Mouse (Mus musculus): ENCODE results near the gene Asgr1.

Asgr1 gene

DNA sequence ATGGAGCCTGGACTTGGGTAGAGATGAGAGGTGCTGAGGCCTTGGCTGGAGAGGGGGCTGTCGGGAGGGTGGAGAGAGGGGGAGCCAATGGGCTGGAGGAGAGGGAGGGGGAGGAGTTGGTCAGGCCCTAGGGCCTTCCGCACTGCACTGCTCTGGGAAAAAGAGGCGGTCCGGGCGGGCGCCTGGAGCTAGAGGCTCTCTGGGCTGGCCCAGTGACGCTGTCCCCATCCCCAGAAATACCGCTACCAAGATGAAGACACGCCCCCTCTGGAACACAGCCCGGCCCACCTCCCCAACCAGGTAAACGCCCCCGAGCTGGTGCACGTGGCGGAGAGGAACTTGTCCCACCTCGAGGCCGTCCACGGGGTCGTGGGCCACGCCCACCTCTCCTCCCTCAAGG is 27.2 kb upstream of the Asgr1 start:
- peak in 1 of 2 experiments; percentile 42 for DNase-seq (ENCODE audit: low spot score in 2 of 2)

DNA sequence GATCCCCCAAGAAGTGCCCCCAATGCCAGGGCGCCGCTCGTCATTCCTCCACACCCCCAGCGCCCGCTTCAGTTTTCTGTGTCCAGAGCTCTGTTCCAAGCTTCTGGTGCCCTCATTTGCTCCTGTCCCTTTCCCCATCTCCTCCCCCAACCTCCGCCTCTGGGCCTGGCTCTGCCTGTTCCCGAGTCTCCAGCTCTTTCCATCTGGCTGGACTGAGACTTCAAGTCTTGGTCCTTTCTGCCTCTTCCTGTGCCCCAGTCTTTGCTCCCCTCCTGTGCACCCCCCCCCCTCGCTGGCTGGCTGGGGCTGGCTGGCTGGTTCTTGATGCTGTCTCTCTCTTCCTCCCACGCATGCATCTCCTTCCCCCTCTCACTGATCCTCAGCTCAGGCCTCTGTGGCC is 26.5 kb upstream of the Asgr1 start:
- DNase-seq (ENCODE audit: low spot score in 2 of 2) = no peak

DNA sequence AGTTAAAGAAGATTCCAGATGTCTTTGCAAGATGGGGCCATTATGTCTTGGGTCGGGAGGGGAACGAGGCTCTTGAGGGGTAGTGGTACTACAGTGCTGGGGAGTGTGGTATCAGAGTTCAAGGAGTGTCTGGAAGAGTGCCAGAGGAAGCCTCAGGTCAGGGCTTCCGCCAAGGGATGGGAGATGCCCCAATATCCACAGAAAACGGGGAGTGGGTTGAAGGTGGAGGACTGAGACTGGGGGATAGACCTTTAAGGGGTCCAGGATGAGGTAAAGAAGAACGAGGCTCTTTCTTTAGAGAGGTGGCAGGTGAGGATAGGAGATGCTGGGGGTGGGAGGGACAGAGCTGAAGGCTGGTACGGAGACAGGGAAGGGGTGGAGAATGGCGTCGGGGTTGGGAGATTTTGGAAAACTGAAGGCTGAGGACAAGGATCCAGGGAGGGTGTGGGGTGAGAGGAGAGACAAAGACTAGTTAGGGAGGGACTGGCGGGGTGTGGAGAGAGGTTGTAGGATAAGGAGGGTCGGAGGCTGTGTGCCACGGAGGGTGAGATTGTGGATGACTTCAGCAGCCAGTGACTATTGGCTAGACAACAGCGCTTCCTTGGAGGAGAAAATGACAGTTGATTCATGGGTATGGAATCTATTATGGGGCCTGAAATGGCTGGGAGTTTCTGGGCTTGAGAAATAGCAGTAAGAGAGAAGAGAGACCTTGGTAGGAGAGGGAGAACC is 25.3 kb upstream of the Asgr1 start:
- no peak for DNase-seq (ENCODE audit: low spot score in 2 of 2)

DNA sequence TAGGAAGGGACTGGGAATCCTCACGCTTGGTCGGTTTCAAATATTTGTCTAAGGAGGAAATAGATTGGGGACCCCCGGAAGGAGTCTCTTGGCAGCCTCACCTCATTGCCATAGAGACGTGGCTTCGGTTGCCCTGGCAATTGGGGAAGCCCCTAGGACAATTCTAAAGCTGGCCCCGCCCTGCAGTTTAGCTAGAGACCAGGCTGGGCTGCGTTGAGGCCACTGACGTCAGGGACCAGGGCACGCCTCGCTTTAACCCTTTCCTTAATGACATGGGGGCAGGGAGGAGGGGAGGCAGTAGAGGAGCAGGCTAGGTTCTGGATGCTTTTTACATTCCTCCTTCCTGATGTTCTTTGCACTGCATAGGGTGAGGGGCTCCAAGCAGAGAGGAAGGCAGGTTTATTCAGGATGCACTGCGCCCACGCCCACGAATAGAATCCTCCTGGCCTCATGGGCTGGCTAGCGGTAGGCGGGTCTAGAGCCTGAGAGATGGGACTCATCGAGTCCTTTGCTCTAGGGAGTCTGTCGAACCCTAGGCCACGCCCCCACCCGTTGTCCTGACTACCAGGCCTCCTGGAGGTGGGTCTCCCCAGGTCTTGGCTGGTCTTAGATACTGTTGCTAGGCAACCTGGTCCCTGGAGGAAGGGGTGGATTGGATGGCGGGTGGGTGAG is 24.6 kb upstream of the Asgr1 start:
- peak; percentile 75 to 90 for DNase-seq (ENCODE audit: low spot score in 2 of 2)

DNA sequence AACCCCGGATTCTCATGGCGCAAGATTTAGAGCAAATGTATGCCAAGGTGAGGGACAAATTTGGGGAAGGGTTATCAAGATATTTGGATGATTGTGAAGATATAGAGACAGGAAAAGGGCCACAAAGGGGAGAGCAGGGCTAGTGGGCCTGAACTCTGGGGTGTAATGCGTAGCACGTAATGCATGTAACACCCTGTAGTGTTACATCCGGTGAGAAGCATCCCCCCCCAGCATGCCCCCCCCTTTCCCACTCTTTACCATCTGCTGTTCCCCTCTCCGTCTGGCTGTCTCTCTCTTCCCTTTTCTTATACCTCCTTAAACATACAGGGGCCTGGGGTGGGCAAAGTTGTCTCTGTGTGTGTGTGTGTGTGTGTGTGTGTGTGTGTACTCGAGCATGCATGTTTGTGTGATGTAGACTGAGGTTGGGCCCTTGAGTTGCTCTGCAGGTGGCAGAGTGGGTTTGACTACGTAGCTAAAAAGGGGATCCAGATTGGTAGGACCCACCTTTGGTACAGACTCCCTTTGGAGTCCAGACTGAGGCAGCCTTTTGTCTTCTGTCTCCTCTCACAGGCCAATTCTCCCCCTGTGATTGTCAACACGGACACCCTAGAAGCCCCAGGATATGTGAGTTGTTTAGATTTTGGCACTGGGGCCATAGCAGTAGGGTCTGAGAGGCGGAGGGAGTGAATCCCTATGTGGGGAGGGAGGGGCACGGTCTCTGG is 23.9 kb upstream of the Asgr1 start:
- DNase-seq (ENCODE audit: low spot score in 2 of 2) = no peak

DNA sequence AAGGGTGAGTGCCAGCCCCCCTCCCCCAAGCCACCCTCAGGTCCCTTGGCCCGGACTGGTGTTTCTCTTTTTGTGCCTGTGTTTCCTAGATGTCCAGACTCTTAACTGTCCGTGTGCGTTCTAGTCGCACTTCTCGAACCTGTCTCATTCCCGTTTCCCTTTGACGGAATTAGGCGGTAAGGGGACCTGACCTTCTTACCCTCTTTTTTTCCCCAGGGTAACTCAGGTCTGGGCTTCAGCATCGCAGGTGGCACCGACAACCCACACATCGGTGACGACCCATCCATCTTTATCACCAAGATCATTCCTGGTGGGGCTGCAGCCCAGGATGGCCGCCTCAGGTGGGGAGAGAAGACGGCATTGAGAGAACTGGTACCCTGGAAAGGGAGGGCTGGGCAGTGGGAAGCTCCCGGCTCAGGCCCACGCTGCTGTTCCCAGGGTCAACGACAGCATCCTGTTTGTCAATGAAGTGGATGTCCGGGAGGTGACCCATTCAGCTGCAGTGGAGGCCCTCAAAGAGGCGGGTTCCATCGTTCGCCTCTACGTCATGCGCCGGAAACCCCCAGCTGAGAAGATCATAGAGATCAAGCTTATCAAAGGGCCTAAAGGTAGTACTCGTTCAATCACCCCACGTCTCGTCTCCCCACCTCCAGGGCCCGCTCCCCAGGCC is 23.1 kb upstream of the Asgr1 start:
- no peak for DNase-seq (ENCODE audit: low spot score in 2 of 2)

DNA sequence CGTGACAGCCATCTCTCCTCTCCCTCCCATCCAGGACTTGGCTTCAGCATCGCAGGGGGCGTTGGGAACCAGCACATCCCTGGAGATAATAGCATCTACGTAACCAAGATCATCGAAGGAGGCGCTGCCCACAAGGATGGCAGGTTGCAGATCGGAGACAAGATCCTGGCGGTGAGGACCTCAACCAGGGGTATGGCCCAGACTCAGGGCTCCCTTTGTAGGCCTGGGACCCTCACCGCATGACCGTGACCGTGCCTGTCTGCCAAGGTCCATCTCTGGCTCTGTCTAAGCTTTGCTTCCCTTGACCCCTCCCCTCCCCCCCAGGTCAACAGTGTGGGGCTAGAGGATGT is 22.6 kb upstream of the Asgr1 start:
- no peak for DNase-seq (ENCODE audit: low spot score in 2 of 2)

DNA sequence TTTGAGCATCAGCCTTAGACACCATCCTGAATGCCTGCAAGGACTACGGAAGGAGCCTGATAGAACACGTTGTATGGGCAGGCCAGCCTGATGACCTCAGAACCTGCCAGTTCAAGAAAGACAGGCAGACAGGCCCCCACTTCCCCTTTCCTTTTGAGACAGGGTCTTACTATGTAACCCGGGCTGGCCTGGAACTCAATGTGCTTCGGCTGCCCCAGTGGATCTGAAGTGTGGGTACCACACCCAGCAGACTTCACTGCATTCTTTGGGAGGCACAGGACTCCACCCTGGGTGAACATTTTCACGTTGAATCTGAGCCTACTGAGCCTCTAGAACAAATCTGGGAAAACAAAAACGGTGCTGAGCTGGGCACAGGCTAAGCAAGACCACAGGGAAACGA is 15.7 kb upstream of the Asgr1 start:
- DNase-seq (ENCODE audit: low spot score in 2 of 2) = no peak

DNA sequence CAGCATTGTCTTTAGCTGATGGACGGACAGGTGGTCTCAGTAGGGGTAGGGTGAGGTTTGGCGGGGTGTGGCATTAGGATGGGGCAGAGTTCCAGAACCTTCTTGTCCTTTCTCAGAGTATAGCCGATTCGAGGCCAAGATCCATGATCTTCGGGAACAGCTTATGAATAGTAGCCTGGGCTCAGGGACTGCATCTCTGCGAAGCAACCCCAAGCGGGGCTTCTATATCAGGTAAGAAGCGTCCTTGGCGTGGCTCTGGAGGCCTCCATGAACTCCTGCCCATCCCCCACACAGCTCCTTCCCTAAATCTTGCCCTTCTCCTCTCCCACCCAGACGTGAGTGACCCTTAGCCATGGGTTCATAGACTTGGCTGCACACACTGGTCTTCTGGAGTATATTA is 14.3 kb upstream of the Asgr1 start:
- no peak for DNase-seq (ENCODE audit: low spot score in 2 of 2)

DNA sequence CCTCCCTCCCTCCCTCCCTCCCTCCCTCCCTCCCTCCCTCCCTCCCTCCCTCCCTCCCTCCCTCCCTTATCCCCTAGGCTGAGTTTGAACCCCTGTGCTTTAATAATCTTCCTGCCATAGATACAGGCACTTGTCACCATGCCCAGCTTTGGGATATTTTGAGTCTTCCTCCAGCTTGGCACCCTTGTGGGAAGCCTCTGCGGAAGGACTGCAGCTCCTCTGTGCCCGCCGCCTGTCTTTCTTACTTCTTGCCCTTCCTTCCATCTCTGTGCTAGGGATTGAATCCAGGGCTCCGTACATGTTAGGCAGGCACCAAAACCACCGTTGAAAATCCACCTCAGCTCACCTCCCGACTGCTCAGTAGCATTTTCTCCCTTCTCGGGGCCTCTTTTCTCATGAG is 13.7 kb upstream of the Asgr1 start:
- no peak for DNase-seq (ENCODE audit: low spot score in 2 of 2)

DNA sequence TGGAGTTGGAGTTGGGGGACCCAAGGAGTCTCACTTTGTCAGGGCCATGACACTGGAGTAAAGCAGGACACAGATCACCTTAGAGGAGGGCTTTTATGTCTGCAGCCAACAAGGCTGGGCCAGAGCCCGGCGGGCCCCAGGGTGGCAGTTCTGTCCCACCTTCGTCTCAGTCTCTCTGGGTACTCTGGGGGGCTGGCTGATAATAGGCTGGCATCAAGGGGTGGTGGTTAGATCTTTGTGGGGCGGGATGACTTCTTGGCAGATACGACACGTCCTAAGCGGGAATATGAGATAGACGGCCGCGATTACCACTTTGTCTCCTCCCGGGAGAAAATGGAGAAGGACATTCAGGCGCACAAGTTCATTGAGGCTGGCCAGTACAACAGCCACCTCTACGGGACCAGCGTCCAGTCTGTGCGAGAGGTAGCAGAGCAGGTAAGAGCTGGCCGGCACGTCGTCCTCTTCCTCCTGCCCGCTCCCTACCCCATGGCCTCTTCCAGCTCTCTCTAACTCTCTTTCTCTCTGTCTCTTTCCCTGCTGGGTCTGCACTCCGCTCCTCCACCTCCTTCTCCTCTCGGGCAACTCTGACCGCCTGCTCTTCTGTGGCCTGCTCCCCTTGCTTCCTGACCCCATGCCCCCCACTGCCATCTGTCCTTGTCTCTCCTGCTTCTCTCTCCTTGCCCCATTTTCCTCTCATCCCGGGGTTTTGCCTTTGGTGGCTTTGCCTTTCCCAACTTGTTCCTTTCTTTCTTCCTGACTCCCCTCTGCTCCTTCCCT is 11.4 kb upstream of the Asgr1 start:
- DNase-seq (ENCODE audit: low spot score in 2 of 2) = no peak

DNA sequence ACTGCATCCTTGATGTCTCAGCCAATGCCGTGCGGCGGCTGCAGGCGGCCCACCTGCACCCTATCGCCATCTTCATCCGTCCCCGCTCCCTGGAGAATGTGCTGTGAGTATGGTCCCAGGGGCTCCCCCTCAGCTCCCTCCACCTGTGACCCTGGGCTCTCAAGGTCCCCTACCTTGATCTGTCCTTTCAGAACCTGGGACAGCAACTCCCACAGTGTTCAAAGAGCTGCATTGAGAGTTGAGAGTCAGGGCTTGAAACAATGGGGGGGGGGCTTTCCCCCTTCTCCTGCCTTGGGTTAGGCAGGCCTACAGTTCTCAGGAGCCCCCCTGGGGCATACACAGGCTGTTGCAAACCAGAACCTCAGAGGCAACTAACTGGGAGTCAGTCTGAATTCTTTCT is 10.2 kb upstream of the Asgr1 start:
- no peak for DNase-seq (ENCODE audit: low spot score in 2 of 2)

DNA sequence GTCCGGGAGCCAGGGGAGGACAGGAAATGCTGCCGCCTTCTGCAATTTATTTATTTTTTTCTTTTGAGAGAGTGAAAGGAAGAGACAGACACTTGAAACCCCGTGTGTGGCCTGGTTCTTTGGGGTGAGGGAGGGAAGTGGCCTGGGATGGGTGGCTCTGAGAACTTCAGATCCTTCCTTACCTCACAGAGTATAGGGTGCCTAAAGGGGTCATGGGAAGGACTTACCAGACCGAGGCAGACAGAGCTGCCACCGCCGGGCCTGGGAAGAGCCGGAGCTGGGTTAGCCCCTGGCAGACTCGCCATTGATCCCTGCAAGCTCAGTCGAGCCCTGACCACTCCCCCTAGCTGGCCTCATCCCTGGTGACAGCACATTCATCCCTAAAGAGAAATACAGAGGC is 8.4 kb upstream of the Asgr1 start:
- DNase-seq (ENCODE audit: low spot score in 2 of 2) = no peak

DNA sequence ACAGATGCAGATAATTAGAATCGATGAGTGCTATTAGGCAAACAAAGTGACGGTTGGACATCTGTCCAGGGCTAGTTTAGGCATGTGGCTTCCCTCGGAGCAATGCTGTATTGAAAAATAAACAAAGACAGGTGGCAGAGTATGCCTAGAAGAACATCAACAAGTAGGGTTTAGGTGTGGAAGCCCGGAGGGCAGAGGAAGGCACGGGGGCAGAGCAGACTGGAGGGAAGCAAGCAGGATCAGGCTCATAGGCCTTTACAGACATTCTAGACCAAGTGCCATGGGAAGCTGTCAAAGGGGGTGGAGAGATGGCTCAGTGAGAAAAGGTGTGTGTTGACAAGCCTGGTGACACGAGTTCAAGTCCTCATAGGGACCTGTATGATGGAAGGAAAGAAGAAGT is 4.5 kb upstream of the Asgr1 start:
- DNase-seq (ENCODE audit: low spot score in 2 of 2) = no peak

DNA sequence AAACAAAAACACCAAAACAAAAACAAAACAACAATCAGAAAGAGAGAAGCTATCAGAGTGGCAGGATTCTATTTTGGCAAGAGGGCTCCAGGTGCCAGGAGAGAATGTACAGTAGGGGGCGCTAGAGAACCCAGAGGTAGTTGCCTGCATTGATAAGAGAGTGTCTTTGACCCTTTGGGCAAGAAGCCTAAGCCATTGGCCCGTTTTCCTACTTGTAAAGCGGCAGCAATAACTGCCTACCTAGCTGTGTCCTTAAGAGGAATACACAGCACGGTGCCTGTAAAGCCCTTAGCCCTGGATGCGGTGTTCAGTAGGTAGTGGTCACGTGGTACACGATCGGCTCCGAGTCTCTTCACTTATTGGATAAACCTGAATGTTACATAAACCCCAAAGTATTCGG is 4.1 kb upstream of the Asgr1 start:
- DNase-seq (ENCODE audit: low spot score in 2 of 2) = no peak

DNA sequence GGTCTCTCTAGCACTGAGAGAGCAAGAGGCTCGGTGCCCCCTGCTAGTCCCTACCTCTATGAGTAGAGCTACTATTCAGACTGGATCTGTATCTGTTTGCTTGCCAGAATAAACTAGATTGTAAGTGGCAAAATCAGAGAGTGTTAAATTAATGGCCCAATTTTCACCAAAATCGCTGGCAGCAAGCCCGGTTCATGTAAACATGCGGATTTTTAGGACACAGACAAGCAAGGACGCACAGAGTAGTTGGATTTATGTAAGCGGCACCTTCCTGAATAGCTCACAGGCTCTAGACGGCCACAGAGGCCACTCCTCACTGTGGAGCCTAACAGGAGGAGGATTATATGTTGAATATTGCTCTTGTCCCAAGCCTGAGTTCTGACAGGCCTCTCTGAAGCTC is 729 bp upstream of the Asgr1 start:
- DNase-seq (ENCODE audit: low spot score in 2 of 2) = no peak

DNA sequence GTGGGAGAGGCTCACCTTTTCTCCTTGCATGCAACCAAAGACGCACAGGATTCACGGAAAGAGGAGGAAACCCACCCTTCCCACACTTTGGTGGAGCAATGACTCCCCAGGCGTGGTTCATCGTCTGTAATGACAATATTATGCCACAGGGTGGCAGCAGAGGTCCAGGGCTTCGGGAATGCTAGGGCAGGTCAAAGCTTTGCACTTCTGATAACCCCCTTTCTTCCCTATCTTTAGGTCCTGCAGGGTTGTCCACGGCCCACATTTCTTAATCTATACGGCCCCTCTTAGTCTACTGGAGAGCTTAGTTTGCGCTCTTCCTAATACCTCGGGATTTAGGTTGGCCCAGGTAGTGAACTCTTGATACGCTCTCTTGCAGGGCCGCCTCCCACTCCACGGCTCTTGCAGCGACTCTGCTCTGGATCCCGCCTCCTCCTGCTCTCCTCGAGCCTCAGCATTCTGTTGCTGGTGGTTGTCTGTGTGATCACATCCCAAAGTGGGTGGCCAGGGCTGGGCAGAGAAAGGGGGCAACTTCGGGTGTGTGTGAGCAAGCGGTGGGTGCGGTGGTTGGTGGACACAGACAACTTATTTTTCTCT is 1.8 kb downstream of the Asgr1 start:
- DNase-seq (ENCODE audit: low spot score in 2 of 2) = peak; percentile 62 to 88

DNA sequence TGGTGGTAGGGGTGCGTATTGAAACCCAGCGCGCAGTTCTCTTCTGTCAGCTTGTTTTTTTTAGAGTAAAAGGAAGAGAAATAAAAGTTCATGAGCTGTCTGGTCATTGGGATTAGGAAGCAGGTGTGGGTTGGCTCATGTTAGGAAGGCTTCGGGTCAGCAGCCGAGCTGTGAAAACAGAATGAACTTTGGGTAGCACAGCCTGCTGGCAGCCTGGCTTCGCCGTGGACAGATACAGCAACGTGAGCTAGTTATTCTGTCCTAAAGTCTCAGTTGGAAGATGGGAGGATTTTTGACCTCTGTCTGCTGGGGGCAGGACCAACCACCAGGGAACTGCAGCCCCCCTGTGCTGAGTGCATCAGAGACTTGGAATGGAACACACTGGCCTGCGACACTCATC is 3.9 kb downstream of the Asgr1 start:
- no peak for DNase-seq (ENCODE audit: low spot score in 2 of 2)

DNA sequence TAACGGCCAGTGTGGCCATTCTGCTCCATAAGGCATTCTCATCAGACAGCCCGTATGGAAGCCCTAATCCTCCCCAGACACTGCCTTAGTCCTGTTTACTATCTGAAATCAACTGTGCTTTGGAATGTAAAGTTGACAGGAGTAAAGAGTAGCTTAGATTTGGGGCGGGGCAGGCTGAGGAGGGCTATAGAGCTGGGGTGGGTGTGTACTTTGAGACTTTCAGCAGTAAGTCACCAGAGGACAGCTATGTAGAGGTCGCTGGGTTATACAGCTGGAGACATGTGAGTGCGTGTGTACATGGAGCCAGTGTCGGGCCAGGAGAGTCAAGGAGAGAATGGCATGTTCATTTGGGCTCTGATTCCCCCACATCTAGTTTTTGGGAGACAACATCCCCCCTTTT is 6.0 kb downstream of the Asgr1 start:
- no peak for DNase-seq (ENCODE audit: low spot score in 2 of 2)

DNA sequence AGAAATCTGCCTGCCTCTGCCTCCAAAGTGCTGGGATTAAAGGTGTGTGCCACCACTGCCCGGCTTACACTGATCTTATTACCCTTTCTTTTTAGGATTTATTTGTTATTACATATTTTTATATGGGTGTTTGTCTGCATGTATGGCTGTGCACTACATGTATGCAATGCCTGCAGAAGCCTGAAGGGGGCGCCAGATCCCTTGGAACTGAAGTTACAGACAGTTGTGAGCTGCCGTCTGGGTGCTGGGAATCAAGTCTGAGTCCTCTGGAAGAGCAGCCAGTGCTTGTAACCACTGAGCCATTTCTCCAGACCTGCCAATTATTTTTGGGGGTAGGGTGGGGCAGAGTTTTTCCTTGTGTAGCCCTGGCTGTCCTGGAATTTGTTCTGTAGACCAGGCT is 9.2 kb downstream of the Asgr1 start:
- no peak for DNase-seq (ENCODE audit: low spot score in 2 of 2)

DNA sequence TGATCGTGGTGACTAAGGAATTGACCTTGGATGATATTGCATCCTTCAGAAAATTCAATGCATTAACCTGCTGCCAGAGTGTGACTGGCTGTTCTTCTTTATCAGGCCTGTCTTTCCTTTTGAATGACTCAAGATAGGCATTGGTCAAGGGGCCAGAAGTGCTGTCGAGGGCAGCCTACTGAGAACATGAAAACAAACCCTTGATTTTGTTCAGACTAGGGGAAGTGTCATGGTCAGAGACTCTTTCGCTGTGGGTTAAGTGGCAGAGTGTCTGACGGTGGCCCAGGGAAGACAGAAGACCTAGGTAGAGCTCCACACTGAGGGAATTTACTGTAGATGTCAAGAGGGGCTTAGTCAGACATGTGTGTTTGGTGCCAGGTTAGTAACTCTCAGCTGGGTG is 12.8 kb downstream of the Asgr1 start:
- no peak for DNase-seq (ENCODE audit: low spot score in 2 of 2)

DNA sequence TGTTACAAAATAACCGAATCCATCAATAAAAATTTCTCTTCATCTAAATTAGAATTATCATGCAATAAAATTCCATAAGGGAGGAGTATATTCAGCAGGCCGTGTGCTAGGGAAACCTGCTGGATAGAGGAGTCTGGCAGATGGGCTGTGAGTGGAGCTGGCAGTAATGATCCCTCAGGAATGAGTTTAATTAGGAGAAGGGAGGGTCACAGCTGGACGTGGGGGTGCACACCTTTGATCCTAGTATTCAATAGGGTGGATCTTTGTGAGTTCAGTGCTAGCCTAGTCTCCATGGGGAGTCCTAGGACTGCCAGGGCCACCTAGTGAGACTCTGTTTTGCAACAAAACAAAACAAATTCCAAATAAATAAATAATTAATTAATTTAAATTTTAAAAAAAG is 14.4 kb downstream of the Asgr1 start:
- no peak for DNase-seq (ENCODE audit: low spot score in 2 of 2)
